Mouse (Mus musculus): Measurements from ENCODE around the gene Polg2.
A peak's percentile ranks its signal among the peaks of the same experiment; 100 is the strongest.
"Not testable (repeated sequence)": the region's sequence is repeated elsewhere in the genome, so short reads cannot be mapped to it uniquely, and the experiment has no call there.

The Polg2 gene

GRCm38 (mm10) chr11:106779388-106780088, at the start of gene Polg2:
Polg2 (minus strand) TSS chr11:106779537.
- peak; percentile 99 for DNase-seq (ENCODE audit: low spot score)

DNA sequence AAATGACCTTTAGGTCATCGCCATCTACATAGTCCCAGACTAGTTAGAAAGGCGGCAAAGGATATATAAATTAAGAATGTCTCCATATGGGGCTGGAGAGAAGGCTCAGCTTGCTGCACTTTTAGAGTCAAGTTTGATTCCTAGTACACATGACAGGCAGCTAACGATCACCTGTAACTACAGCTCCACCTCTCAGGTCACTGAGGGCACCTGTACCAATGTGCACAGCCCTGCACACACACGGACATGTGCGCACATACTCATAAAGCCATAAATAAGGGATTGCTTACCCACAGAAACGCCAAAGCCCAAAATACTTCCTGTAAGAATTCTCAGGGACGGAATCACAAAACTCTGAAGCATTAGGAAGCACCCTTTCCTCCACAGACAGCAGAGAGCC, 48.7 kb upstream of the Polg2 start:
- DNase-seq (ENCODE audit: low spot score) = no peak

GRCm38 (mm10) chr11:106824403-106824802, 45.1 kb upstream of the Polg2 start:
- no peak for DNase-seq (ENCODE audit: low spot score)

GRCm38 (mm10) chr11:106823741-106824140, 44.4 kb upstream of the Polg2 start:
- DNase-seq (ENCODE audit: low spot score) = no peak

DNA sequence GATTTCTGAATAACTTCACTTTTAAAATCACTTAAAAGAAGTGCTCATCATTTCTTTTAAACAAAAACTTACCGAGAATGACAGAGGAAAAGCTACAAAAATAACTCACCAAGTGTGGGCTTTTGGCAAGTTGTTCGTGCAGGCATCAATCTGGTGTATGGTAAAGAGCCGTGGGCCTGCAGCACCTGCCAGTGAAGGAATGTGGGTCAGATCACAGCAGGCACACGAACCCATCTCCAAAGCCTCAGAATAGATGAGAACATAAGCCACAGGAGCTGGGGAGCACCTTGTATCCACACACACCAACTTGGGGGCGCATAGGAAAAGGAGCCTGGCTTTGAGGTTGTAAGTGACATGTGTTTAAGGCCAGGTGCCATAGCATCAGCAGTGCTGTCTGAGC, 43.6 kb upstream of the Polg2 start:
- DNase-seq (ENCODE audit: low spot score) = no peak

DNA sequence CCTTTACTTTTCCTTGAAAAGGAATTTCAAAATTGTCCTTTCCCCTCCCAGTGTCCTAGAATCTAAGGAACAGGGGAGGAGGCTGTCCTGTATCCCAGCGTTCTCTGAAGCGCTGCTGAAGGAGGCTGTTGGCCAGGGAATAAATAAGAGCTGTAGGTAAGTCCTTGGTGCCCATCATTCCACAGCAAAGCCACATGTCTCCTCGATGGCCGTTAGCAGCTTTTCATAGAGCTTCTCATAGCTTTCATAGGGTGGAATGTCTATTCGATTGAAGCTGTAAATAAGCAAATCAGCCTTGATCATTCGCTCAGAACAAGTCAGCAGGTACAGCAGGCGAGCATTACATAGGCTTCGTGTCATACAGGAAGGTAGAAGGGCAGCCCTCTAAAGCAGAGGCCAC, 43.2 kb upstream of the Polg2 start:
- no peak for DNase-seq (ENCODE audit: low spot score)

DNA sequence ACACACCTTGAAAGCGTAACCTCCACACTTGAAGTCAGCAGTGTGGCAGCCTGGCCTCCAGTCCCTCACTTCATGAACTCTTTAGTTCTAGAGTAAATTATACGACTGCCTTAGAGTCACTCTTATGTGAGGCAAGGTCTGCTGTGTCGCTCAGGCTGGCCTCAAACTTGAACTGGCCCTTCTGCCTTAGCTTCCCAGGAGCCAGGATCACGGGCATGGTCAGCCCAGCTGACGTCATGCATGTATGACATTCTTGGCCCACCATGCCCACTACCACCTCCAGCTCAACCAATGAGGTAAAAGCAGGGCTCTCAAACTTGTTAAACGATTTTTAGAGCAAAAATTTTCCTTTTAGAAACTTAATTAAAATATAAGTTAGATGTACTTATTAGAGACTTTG, 42.1 kb upstream of the Polg2 start:
- no peak for DNase-seq (ENCODE audit: low spot score)

DNA sequence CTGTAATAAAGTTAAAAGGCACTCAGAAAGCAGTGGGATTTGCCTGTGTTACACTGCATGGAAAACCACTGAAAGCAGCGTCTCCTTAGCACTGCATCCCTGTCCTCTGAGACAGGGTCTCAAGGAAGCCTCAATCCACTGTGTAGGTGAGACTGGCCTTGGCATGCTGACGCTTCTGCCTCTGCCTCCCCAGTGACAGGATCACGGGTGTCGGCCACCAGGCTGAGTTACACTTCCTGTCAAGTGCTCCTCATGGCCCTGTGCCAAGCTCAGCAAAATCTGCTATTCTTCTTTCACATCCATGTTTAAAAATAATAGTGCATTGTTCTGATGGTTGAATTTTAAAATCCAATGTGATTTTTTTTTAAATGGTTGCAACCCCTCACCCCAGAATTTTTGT, 41.6 kb upstream of the Polg2 start:
- DNase-seq (ENCODE audit: low spot score) = peak; percentile 62

DNA sequence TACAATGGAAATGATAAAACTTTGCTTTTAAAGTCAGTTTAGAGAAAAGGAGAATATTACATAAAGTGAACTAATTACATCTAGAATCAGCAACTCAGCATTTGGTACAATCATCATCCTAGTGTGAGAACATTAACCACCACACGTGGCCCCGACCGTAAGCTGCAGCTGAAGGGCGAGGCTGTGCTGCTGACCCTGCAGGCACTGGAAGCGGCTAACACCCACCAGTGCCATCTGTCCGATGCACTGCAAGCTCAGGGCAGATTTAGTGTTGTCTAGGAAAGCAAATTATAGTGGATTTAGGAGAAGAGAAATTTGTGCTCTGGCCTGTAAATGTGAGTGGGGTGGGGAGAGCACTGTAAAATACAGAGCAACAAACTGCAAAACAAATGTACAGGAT, 40.9 kb upstream of the Polg2 start:
- DNase-seq (ENCODE audit: low spot score) = no peak

DNA sequence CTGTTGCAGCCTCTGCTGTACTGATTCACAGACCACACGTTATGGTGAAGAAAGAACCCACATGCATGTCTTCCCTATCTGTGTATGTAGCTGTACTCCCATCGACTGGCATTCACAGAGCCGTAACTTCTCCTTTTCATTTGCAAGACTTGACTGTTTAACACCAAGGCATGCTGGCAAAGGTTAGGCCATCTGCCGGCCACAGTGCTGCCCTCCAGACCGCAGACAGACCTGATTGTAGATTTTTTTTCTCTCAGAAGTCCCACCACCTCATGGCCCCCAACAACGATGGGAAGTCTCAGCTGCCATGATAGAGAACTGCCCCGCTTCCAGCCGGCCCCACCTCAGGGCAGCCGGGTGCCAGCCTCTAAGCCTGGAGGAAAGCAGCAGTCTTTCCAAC, 40.3 kb upstream of the Polg2 start:
- no peak for DNase-seq (ENCODE audit: low spot score)

- DNase-seq (ENCODE audit: low spot score) = no peak
These were observed 39.0 kb upstream of the Polg2 start for GRCm38 (mm10) chr11:106818341-106818740.

- no peak for DNase-seq (ENCODE audit: low spot score)
These were observed 38.5 kb upstream of the Polg2 start for GRCm38 (mm10) chr11:106817808-106818207.

GRCm38 (mm10) chr11:106817156-106817555, 37.8 kb upstream of the Polg2 start:
- DNase-seq (ENCODE audit: low spot score) = no peak

DNA sequence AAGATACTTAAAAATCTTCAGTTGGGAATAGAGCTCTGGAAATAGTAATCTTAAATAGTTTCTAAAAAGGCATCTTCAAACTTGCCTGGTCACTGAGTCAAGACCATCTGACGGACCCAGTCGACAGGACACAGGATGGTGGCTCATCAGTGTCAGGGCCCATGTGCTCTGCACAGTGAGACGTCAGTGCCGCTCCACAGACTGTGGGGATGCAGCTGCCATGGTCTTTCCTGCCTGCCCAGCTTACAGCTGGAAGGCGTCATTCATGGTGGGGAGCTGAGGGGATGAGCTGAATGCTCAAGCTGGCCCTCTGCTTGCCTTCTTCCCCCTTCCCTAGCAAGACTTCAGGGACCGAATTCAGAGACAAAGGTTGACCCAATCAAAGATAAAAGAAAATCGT, 37.0 kb upstream of the Polg2 start:
- no peak for DNase-seq (ENCODE audit: low spot score)

GRCm38 (mm10) chr11:106815761-106816160, 36.4 kb upstream of the Polg2 start:
- no peak for DNase-seq (ENCODE audit: low spot score)

DNA sequence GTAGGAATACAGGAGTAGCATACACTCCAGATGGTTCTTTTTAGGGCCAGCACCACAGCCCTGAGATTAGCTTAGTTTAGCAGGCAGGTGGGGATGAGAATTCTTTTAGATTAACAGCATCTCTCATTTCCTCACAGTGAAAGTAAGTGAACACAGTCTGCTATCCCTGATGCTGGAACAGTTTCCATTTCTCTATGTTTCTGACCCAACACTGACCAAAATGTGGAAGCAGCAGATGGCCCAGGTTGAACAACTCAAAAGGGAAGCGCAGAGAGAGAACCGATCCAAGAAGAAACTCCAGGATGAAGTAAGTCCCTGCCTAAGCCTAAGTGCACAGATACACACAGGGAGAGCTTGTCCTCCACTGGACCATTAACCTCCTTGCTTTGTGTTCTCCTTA, 36.0 kb upstream of the Polg2 start:
- no peak for DNase-seq (ENCODE audit: low spot score)

GRCm38 (mm10) chr11:106814601-106815320, 35.4 kb upstream of the Polg2 start:
- DNase-seq (ENCODE audit: low spot score) = no peak

- DNase-seq (ENCODE audit: low spot score) = no peak
These were observed 33.2 kb upstream of the Polg2 start for GRCm38 (mm10) chr11:106812410-106813136.

- not testable (repeated sequence) for DNase-seq (ENCODE audit: low spot score)
These were observed 28.1 kb upstream of the Polg2 start for GRCm38 (mm10) chr11:106807442-106807841.

DNA sequence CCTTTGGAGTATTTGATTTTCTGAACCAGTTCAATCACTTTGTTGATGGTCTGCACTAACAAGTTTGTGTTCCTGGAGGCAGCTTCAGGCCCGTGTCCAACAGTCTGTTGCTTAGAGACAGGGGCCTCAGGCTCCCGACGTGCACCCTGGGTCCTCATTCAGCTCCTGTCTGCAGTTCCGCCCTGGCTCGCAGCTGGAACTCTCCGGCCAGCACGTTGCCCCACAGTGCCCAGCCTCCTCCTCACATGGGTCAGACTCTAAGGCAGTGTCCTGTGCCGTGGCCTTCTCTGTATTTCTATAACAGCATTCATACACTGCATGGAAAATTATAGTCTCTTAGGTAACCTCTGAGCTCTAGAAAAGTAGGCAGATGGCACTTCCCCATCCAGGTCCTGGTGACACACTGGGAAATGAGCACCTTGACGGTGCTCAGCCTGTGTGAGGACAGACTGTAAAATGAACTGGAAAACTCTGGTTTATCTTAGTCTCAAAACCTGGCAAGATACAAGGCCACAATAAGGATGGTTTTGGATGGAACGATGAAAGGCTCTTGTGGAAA, 22.8 kb upstream of the Polg2 start:
- DNase-seq (ENCODE audit: low spot score) = no peak

GRCm38 (mm10) chr11:106795679-106796078, 16.3 kb upstream of the Polg2 start:
- no peak for DNase-seq (ENCODE audit: low spot score)

GRCm38 (mm10) chr11:106793846-106794245, 14.5 kb upstream of the Polg2 start:
- no peak for DNase-seq (ENCODE audit: low spot score)

- no peak for DNase-seq (ENCODE audit: low spot score)
These were observed 10.3 kb upstream of the Polg2 start for GRCm38 (mm10) chr11:106789649-106790048.
